Mouse (Mus musculus) E14TG2a.4 (cell line): ENCODE measurements around the gene Rere.
A peak's percentile ranks its signal among the peaks of the same experiment; 100 is the strongest.

Experiments
- H3K27me3 ChIP-seq: 2 replicates; pipeline ENCODE4 v1.6.1; 2014; ENCODE audit warnings: low read length, control low read depth; ENCODE audit not compliant: insufficient read depth
- H3K36me3 ChIP-seq: 2 replicates; pipeline ENCODE4 v1.6.1; 2014; ENCODE audit warnings: low read length, control low read depth; ENCODE audit not compliant: insufficient read depth
- H3K4me1 ChIP-seq: replicated peaks from 2 replicates; pipeline ENCODE4 v1.6.1; 2014; ENCODE audit warnings: low read depth, low read length, control low read depth
- H3K4me3 ChIP-seq: replicated peaks from 2 replicates; pipeline ENCODE4 v1.5.1; 2014; ENCODE audit warnings: mild to moderate bottlenecking, low read length
- H3K9me3 ChIP-seq: 2 replicates; pipeline ENCODE4 v1.6.1; 2014; ENCODE audit warnings: low read length, control low read depth
- CTCF ChIP-seq: conservative IDR thresholded peaks from 2 replicates; pipeline ENCODE4 v1.5.1; 2014; ENCODE audit warnings: low read length
- NANOG ChIP-seq: IDR thresholded peaks from 2 replicates; pipeline ENCODE4 v1.6.1; 2014; ENCODE audit warnings: borderline replicate concordance, low read length, mixed read lengths
- POU5F1 ChIP-seq: IDR thresholded peaks from 2 replicates; pipeline ENCODE4 v1.6.1; 2014; ENCODE audit warnings: low read length, borderline replicate concordance

Gene Rere

GRCm38 (mm10) chr4:150353376-150353900 lies 72.0 kb downstream of the Rere start:
- H3K36me3 ChIP-seq: no peaks in the 10 kb centered on the region
- TF ChIP-seq CTCF (no peak), POU5F1 (no peak), NANOG (no peak)
- H3K9me3 ChIP-seq: no peaks in the 10 kb centered on the region
- no peak overlapping the region for H3K4me3 ChIP-seq
- no peaks in the 10 kb centered on the region for H3K27me3 ChIP-seq
- peaks cover 16% of the 10 kb centered on the region; the same call in 1 of the 2 replicates for H3K4me1 ChIP-seq

- peaks cover 28% of the 10 kb centered on the region for H3K4me1 ChIP-seq
Measured at GRCm38 (mm10) chr4:150355801-150356200, 74.4 kb downstream of the Rere start.

GRCm38 (mm10) chr4:150361986-150362691 lies 80.7 kb downstream of the Rere start:
- Histone ChIP-seq H3K4me1 (peaks cover 53% of the 10 kb centered on the region), H3K27me3 (no peaks in the 10 kb centered on the region), H3K36me3 (no peaks in the 10 kb centered on the region), H3K4me3 (no peak overlapping the region), H3K9me3 (no peaks in the 10 kb centered on the region)
- TF ChIP-seq NANOG (no peak), CTCF (no peak), POU5F1 (no peak)

More at GRCm38 (mm10) chr4:150355801-150356200, 74.4 kb downstream of the Rere start:
- no peak for TF ChIP-seq CTCF
- no peak for TF ChIP-seq POU5F1
- TF ChIP-seq NANOG: no peak
- H3K9me3 ChIP-seq: no peaks in the 10 kb centered on the region
- H3K36me3 ChIP-seq: no peaks in the 10 kb centered on the region
- no peak overlapping the region for H3K4me3 ChIP-seq
- no peaks in the 10 kb centered on the region for H3K27me3 ChIP-seq

GRCm38 (mm10) chr4:150362858-150363257 lies 81.4 kb downstream of the Rere start:
- TF ChIP-seq NANOG (no peak), CTCF (no peak), POU5F1 (no peak)
- Histone ChIP-seq H3K9me3 (no peaks in the 10 kb centered on the region), H3K27me3 (no peaks in the 10 kb centered on the region), H3K4me3 (no peak overlapping the region), H3K4me1 (peaks cover 52% of the 10 kb centered on the region), H3K36me3 (no peaks in the 10 kb centered on the region)

GRCm38 (mm10) chr4:150364786-150365185 lies 83.3 kb downstream of the Rere start:
- Histone ChIP-seq H3K27me3 (no peaks in the 10 kb centered on the region), H3K4me1 (peaks cover 56% of the 10 kb centered on the region), H3K4me3 (no peak overlapping the region), H3K36me3 (no peaks in the 10 kb centered on the region), H3K9me3 (no peaks in the 10 kb centered on the region)
- TF ChIP-seq NANOG (no peak), POU5F1 (no peak), CTCF (no peak)

GRCm38 (mm10) chr4:150366510-150367208 lies 85.2 kb downstream of the Rere start:
- Histone ChIP-seq H3K27me3 (no peaks in the 10 kb centered on the region), H3K4me1 (peaks cover 55% of the 10 kb centered on the region), H3K9me3 (no peaks in the 10 kb centered on the region), H3K36me3 (no peaks in the 10 kb centered on the region), H3K4me3 (no peak overlapping the region)
- TF ChIP-seq POU5F1: no peak
- TF ChIP-seq CTCF: no peak
- no peak for TF ChIP-seq NANOG

GRCm38 (mm10) chr4:150371580-150372380 lies 90.3 kb downstream of the Rere start:
- no peak for TF ChIP-seq CTCF
- no peak for TF ChIP-seq NANOG
- no peak for TF ChIP-seq POU5F1
- Histone ChIP-seq H3K36me3 (no peaks in the 10 kb centered on the region), H3K4me1 (peaks cover 62% of the 10 kb centered on the region), H3K27me3 (no peaks in the 10 kb centered on the region), H3K9me3 (no peaks in the 10 kb centered on the region), H3K4me3 (peak overlapping the region; percentile 82)

- Histone ChIP-seq H3K36me3 (no peaks in the 10 kb centered on the region), H3K9me3 (no peaks in the 10 kb centered on the region), H3K4me1 (peaks cover 61% of the 10 kb centered on the region), H3K4me3 (peak overlapping the region; percentile 82; the same call in 1 of the 2 replicates), H3K27me3 (no peaks in the 10 kb centered on the region)
- no peak for TF ChIP-seq POU5F1
- TF ChIP-seq CTCF: no peak
- no peak for TF ChIP-seq NANOG
Measured at GRCm38 (mm10) chr4:150372631-150373041, 91.2 kb downstream of the Rere start.
